Mouse (Mus musculus): ENCODE data around the gene Mrpl38.
"Not testable (repeated sequence)": the region's sequence is repeated elsewhere in the genome, so short reads cannot be mapped to it uniquely, and the experiment has no call there.

The Mrpl38 gene

GRCm38 (mm10) chr11:116145481-116146293 is 7.0 kb upstream of the Mrpl38 start:
- in situ Hi-C loops (cut with MboI; ENCODE audit: low sequenced_read_pairs), result no loop called here

- in situ Hi-C loops (cut with MboI; ENCODE audit: low sequenced_read_pairs), result no loop called here
These were observed 4.8 kb upstream of the Mrpl38 start for GRCm38 (mm10) chr11:116143468-116143867.

- in situ Hi-C loops (cut with MboI; ENCODE audit: low sequenced_read_pairs), result no loop called here
These were observed 3.7 kb upstream of the Mrpl38 start for GRCm38 (mm10) chr11:116142211-116142991.

GRCm38 (mm10) chr11:116138096-116138467 is 586 bp downstream of the Mrpl38 start:
- in situ Hi-C loops (cut with MboI; ENCODE audit: low sequenced_read_pairs), result no loop called here

- in situ Hi-C loops (cut with MboI; ENCODE audit: low sequenced_read_pairs), result no loop called here
These were observed 4.5 kb downstream of the Mrpl38 start for GRCm38 (mm10) chr11:116134171-116134570.

GRCm38 (mm10) chr11:116133497-116133896 is 5.2 kb downstream of the Mrpl38 start:
- in situ Hi-C loops (cut with MboI; ENCODE audit: low sequenced_read_pairs), result no loop called here

GRCm38 (mm10) chr11:116132366-116133333 is 6.0 kb downstream of the Mrpl38 start:
- in situ Hi-C loops (cut with MboI; ENCODE audit: low sequenced_read_pairs), result no loop called here

- in situ Hi-C loops (cut with MboI; ENCODE audit: low sequenced_read_pairs), result no loop called here
These were observed 7.1 kb downstream of the Mrpl38 start for GRCm38 (mm10) chr11:116131349-116132170.

- in situ Hi-C loops (cut with MboI; ENCODE audit: low sequenced_read_pairs), result no loop called here
These were observed 8.0 kb downstream of the Mrpl38 start, which contains the start of gene Trim65 for GRCm38 (mm10) chr11:116130488-116131205. TSS of gene Trim65 (minus strand) at chr11:116131128.

GRCm38 (mm10) chr11:116129993-116130487 is 8.6 kb downstream of the Mrpl38 start:
- in situ Hi-C loops (cut with MboI; ENCODE audit: low sequenced_read_pairs), result no loop called here

GRCm38 (mm10) chr11:116129091-116129790 is 9.4 kb downstream of the Mrpl38 start:
- in situ Hi-C loops (cut with MboI; ENCODE audit: low sequenced_read_pairs), result no loop called here

GRCm38 (mm10) chr11:116127986-116128385 is 10.7 kb downstream of the Mrpl38 start:
- in situ Hi-C loops (cut with MboI; ENCODE audit: low sequenced_read_pairs), result no loop called here

- in situ Hi-C loops (cut with MboI; ENCODE audit: low sequenced_read_pairs), result no loop called here
These were observed 11.3 kb downstream of the Mrpl38 start, which contains the start of gene Trim47 for GRCm38 (mm10) chr11:116127156-116127980. TSS of gene Trim47 (minus strand) at chr11:116127210.

- in situ Hi-C loops (cut with MboI; ENCODE audit: low sequenced_read_pairs), result no loop called here
These were observed 12.4 kb downstream of the Mrpl38 start for GRCm38 (mm10) chr11:116126261-116126660.

- in situ Hi-C loops (cut with MboI; ENCODE audit: low sequenced_read_pairs), result not testable (repeated sequence)
These were observed 16.9 kb downstream of the Mrpl38 start for GRCm38 (mm10) chr11:116121731-116122245.

GRCm38 (mm10) chr11:116117819-116118218 is 20.8 kb downstream of the Mrpl38 start:
- in situ Hi-C loops (cut with MboI; ENCODE audit: low sequenced_read_pairs), result no loop called here

- in situ Hi-C loops (cut with MboI; ENCODE audit: low sequenced_read_pairs), result no loop called here
These were observed 21.4 kb downstream of the Mrpl38 start for GRCm38 (mm10) chr11:116117241-116117640.
